Mouse (Mus musculus): ENCODE data around the gene Tbata. TPM values are rescaled to one million over a fixed set of nuclear protein-coding genes. Genes with fewer than 3 reads are reported as not detected.

The Tbata gene
- polyA plus RNA-seq (2015; fragmentation: Nextera tagmentation; extraction: Ambion mirVana) = 34.0 and 89.2 TPM in 2 replicates

DNA sequence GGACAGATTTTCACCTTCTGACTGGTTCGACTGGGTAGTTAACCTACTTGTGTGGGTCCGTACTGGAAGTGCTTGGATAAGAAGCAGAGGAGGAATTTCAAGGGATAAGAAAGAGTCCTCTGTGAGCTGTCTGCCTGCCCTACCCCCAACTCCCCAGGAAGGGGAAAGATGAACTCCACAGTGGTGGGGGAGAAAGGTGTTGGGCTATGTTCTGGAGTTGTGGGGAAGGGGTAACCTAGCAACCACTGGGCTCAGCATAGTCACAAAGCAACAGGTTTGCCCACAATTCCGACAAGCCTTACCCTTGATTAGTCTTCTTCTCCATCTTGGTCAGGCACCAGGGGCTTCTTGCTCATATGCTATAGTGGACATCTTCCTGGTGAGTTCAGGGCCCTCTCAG, at the start of gene Tbata:
Tbata (plus strand) TSS at position 301 of the 400 bp plus-strand sequence.
- no peak within 1 kb of the TSS for H3K4me3 ChIP-seq (ENCODE audit: low read length)
- H3K36me3 ChIP-seq (ENCODE audit: control insufficient read depth, insufficient read depth) = no peaks in the 10 kb centered on the region
- 48% methylated on average over 3 of the region's 3 CpGs for WGBS
- H3K27me3 ChIP-seq (ENCODE audit: control insufficient read depth, insufficient read depth, low read length) = peaks cover 15% of the 10 kb centered on the region
- H3K27ac ChIP-seq (ENCODE audit: low read length) = no peak within 1 kb of the TSS
- peaks cover 4% of the 10 kb centered on the region for H3K4me1 ChIP-seq (ENCODE audit: control insufficient read depth, insufficient read depth, low read length)
- H3K9me3 ChIP-seq (replicated peaks; ENCODE audit: control insufficient read depth, low read length) = no peaks in the 10 kb centered on the region
- no peak within 1 kb of the TSS for H3K4me2 ChIP-seq (ENCODE audit: low read depth, low read length)
- H3K9ac ChIP-seq (ENCODE audit: low read length) = no peak within 1 kb of the TSS
- no peak for ATAC-seq (replicated peaks; ENCODE audit: extremely low read depth, insufficient read depth, low FRiP score)

DNA sequence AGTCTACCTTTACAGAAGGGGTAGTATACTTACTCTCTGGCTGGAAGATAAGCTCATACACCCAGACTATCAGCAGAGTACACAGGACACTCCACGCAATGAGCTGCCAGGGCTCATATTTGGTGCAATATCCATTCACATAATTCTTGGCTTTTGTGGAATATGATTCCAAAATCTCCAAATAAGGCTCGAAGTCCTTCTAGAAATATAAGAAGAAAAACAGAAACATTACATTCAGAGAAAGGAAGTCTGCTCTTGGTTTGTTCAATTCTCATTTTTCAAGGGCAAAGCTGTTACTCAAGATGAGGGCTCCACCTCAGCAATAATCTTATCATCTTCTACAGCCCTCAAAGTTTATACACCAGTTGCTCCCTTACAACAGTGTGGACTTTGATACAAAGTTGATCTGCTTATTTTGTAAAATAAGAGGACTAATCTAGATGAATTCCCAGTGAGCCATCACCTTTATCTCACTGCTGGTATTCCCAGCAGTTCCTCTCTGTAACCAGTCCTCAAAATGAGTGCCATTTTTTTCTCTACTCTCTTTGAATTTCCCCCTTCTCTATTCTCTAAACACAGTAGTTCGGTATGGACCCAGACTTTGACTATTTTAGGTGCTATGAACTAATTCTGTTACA, 48.4 kb upstream of the Tbata start:
- Histone ChIP-seq H3K9ac (ENCODE audit: low read length) (no peak overlapping the region), H3K4me3 (ENCODE audit: low read length) (no peak overlapping the region)
- WGBS = 76% methylated on average over 3 of the region's 3 CpGs

DNA sequence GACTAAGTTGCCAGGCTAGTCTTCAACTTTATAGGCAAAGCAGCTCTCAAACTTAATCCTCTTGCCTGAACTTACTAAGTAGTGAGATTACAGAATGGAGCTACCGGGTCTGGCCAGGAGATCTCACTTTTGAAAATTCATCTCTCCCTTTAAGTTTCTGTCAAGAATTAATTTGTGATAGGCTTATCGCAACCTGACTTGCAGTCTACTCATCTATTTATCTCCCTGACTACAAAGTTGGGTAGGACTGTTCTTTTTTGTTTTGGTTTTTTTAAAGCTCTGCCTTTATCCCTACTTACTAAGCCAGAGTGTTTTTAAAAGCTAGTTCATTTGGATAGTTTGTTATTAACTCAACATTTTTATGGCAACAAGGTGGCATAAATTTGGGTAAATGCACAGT, 47.3 kb upstream of the Tbata start:
- no peak overlapping the region for H3K4me2 ChIP-seq (ENCODE audit: low read depth, low read length)
- ATAC-seq (replicated peaks; ENCODE audit: extremely low read depth, insufficient read depth, low FRiP score) = no peak
- H3K4me1 ChIP-seq (ENCODE audit: control insufficient read depth, insufficient read depth, low read length) = no peaks in the 10 kb centered on the region
- peaks cover 14% of the 10 kb centered on the region; the same call in 1 of the 2 replicates for H3K36me3 ChIP-seq (ENCODE audit: control insufficient read depth, insufficient read depth)
- H3K27ac ChIP-seq (ENCODE audit: low read length) = no peak overlapping the region
- H3K9ac ChIP-seq (ENCODE audit: low read length) = no peak overlapping the region
- 84% methylated on average over 2 of the region's 2 CpGs for WGBS
- no peak overlapping the region for H3K4me3 ChIP-seq (ENCODE audit: low read length)
- no peaks in the 10 kb centered on the region for H3K27me3 ChIP-seq (ENCODE audit: control insufficient read depth, insufficient read depth, low read length)
- no peaks in the 10 kb centered on the region; the same call in 1 of the 2 replicates for H3K9me3 ChIP-seq (replicated peaks; ENCODE audit: control insufficient read depth, low read length)

More for the DNA sequence above, 48.4 kb upstream of the Tbata start:
- Histone ChIP-seq H3K36me3 (ENCODE audit: control insufficient read depth, insufficient read depth) (peaks cover 14% of the 10 kb centered on the region; the same call in 1 of the 2 replicates), H3K9me3 (replicated peaks; ENCODE audit: control insufficient read depth, low read length) (no peaks in the 10 kb centered on the region; the same call in 1 of the 2 replicates), H3K27ac (ENCODE audit: low read length) (no peak overlapping the region), H3K4me2 (ENCODE audit: low read depth, low read length) (no peak overlapping the region), H3K27me3 (ENCODE audit: control insufficient read depth, insufficient read depth, low read length) (no peaks in the 10 kb centered on the region), H3K4me1 (ENCODE audit: control insufficient read depth, insufficient read depth, low read length) (no peaks in the 10 kb centered on the region)
- ATAC-seq (replicated peaks; ENCODE audit: extremely low read depth, insufficient read depth, low FRiP score) = no peak

DNA sequence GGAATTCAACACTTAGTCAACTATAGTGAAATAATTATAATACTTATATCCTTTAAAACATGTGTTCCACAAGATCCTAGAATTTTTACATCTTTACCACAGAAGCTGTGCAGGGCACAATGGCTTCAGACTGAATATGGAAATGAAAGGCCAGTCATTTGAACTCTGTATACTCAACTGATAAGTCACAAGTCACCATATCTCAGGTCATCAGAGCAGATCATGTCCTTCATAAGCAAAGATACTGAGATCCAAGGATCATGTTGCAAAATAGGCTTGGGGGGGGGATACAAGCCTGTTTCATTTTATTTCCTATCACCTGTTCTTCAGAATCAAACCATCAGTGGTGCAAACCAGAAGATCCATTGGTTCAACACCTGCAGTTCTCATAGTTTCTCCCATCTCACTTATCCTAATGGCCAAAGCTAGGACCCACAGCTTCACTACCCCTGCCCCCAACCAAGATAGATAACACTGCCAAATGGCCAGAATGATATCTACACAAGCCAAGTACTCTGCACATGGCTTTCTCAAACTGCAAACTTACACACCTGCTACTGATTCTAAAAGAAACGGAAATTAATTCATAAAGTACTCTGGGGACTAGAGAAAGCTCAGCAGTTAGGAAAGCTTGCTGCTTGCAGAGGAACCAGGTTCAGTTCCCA, 42.9 kb upstream of the Tbata start:
- Histone ChIP-seq H3K9me3 (replicated peaks; ENCODE audit: control insufficient read depth, low read length) (no peaks in the 10 kb centered on the region; the same call in 1 of the 2 replicates), H3K4me2 (ENCODE audit: low read depth, low read length) (no peak overlapping the region), H3K4me1 (ENCODE audit: control insufficient read depth, insufficient read depth, low read length) (no peaks in the 10 kb centered on the region), H3K36me3 (ENCODE audit: control insufficient read depth, insufficient read depth) (peaks cover 7% of the 10 kb centered on the region; the same call in 1 of the 2 replicates), H3K27ac (ENCODE audit: low read length) (no peak overlapping the region), H3K9ac (ENCODE audit: low read length) (no peak overlapping the region), H3K27me3 (ENCODE audit: control insufficient read depth, insufficient read depth, low read length) (no peaks in the 10 kb centered on the region), H3K4me3 (ENCODE audit: low read length) (no peak overlapping the region)
- ATAC-seq (replicated peaks; ENCODE audit: extremely low read depth, insufficient read depth, low FRiP score) = no peak
- WGBS = 78% methylated on average over 1 of the region's 1 CpGs

DNA sequence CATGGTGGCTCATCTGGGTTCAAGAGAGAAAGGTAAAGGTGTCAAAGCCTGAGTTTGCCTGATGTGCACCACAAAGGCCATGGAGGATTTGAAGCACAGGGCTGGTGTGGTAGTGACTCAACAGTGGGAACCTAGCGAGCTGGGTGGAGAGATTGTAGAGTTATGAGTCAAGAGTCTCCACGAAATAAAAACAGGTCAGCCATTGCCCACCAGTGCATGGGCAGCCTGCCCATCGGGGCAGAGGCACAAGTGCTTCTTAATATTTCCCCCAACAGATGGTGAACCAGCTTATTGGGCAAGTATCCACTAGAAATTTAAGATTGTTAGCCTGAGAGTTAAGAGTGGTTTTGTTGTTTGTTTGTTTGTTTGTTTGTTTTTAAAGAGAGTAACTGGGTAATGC, 40.8 kb upstream of the Tbata start:
- no peak overlapping the region for H3K4me3 ChIP-seq (ENCODE audit: low read length)
- no peak overlapping the region for H3K4me2 ChIP-seq (ENCODE audit: low read depth, low read length)
- H3K9ac ChIP-seq (ENCODE audit: low read length) = no peak overlapping the region
- 77% methylated on average over 3 of the region's 3 CpGs for WGBS
- H3K9me3 ChIP-seq (replicated peaks; ENCODE audit: control insufficient read depth, low read length) = no peaks in the 10 kb centered on the region; the same call in 1 of the 2 replicates
- H3K27ac ChIP-seq (ENCODE audit: low read length) = no peak overlapping the region
- no peak for ATAC-seq (replicated peaks; ENCODE audit: extremely low read depth, insufficient read depth, low FRiP score)
- peaks cover 7% of the 10 kb centered on the region; the same call in 1 of the 2 replicates for H3K36me3 ChIP-seq (ENCODE audit: control insufficient read depth, insufficient read depth)
- H3K4me1 ChIP-seq (ENCODE audit: control insufficient read depth, insufficient read depth, low read length) = no peaks in the 10 kb centered on the region
- H3K27me3 ChIP-seq (ENCODE audit: control insufficient read depth, insufficient read depth, low read length) = no peaks in the 10 kb centered on the region

DNA sequence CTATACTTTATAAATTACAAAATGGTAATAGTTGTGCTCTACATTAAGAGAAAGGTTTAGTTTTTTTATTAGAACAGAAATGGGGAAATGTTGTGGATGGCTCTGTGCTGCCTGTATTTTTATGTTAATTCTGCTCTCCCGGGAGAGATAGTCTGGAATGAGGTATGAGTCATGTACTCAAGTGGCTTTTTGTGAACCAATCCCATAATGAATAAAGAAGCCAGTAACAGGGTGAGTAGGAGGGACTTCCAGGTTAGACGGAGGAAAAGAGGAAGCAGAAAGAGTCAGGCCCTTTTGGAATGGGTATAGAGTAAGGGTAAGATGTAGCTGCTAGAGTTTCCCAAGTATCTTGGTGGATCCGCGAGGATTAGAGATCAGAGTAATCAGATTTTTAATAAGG, 37.7 kb upstream of the Tbata start:
- no peaks in the 10 kb centered on the region for H3K4me1 ChIP-seq (ENCODE audit: control insufficient read depth, insufficient read depth, low read length)
- H3K9ac ChIP-seq (ENCODE audit: low read length) = no peak overlapping the region
- no peaks in the 10 kb centered on the region for H3K27me3 ChIP-seq (ENCODE audit: control insufficient read depth, insufficient read depth, low read length)
- H3K4me3 ChIP-seq (ENCODE audit: low read length) = no peak overlapping the region
- 65% methylated on average over 4 of the region's 4 CpGs for WGBS
- no peak for ATAC-seq (replicated peaks; ENCODE audit: extremely low read depth, insufficient read depth, low FRiP score)
- H3K27ac ChIP-seq (ENCODE audit: low read length) = no peak overlapping the region
- no peaks in the 10 kb centered on the region for H3K36me3 ChIP-seq (ENCODE audit: control insufficient read depth, insufficient read depth)
- no peaks in the 10 kb centered on the region for H3K9me3 ChIP-seq (replicated peaks; ENCODE audit: control insufficient read depth, low read length)
- no peak overlapping the region for H3K4me2 ChIP-seq (ENCODE audit: low read depth, low read length)

DNA sequence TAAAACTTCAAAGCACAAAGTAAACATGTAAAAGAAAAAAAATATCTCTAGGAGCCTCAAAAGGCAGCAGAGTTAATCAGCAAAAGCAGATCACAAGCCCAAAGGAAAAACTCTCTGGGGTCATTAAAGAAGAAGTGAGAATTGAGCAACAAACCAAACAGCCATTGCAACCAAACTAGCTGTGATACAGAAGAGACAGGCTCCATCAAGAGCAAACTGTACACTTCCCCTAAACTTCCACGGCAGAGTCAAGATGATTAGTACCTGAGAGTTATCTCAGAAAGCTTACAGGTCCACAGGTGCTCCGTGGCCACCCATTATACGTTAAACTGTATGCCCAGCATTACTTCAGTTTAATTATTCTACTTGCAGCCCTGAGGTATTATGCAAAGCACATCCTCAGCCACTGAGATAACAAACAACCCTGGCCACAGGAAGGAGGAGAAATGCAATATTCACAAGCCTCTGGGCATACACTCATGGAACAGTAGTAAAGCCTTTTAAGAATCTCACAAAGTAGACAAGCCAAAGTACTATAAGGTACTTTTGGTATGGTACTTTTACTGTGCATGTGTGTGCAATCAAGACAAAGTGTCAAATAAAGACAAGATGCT, 36.4 kb upstream of the Tbata start:
- H3K27ac ChIP-seq (ENCODE audit: low read length) = no peak overlapping the region
- no peak overlapping the region for H3K4me3 ChIP-seq (ENCODE audit: low read length)
- WGBS = 49% methylated on average over 3 of the region's 3 CpGs
- H3K4me1 ChIP-seq (ENCODE audit: control insufficient read depth, insufficient read depth, low read length) = no peaks in the 10 kb centered on the region
- H3K9me3 ChIP-seq (replicated peaks; ENCODE audit: control insufficient read depth, low read length) = no peaks in the 10 kb centered on the region
- no peak for ATAC-seq (replicated peaks; ENCODE audit: extremely low read depth, insufficient read depth, low FRiP score)
- 0 out of 2 replicates have a peak, but pooled peaks cover 3% of the 10 kb centered on the region for H3K36me3 ChIP-seq (ENCODE audit: control insufficient read depth, insufficient read depth)
- no peaks in the 10 kb centered on the region for H3K27me3 ChIP-seq (ENCODE audit: control insufficient read depth, insufficient read depth, low read length)
- H3K4me2 ChIP-seq (ENCODE audit: low read depth, low read length) = no peak overlapping the region
- no peak overlapping the region for H3K9ac ChIP-seq (ENCODE audit: low read length)

DNA sequence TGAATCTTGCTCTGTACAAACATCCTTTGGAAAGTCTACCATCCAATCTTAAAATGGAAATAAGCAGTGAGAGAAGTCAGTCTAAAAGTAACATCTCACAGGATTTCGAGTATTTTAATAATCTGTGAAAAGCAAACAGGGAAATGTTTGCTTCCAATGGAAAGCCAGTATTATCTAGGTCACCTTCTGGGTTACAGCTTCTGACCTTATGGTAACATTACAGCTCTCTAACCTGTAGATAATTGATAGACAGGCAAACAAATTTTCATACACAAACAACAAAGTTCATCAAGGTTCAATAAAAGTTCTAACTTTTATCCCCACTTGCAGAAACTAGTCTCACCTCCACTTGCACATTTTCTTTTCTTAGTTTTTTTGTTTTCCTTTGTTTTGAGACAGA, 34.2 kb upstream of the Tbata start:
- H3K4me1 ChIP-seq (ENCODE audit: control insufficient read depth, insufficient read depth, low read length) = no peaks in the 10 kb centered on the region
- ATAC-seq (replicated peaks; ENCODE audit: extremely low read depth, insufficient read depth, low FRiP score) = no peak
- 0 out of 2 replicates have a peak, but pooled peaks cover 3% of the 10 kb centered on the region for H3K36me3 ChIP-seq (ENCODE audit: control insufficient read depth, insufficient read depth)
- H3K4me3 ChIP-seq (ENCODE audit: low read length) = no peak overlapping the region
- no peak overlapping the region for H3K9ac ChIP-seq (ENCODE audit: low read length)
- no peak overlapping the region for H3K27ac ChIP-seq (ENCODE audit: low read length)
- H3K9me3 ChIP-seq (replicated peaks; ENCODE audit: control insufficient read depth, low read length) = no peaks in the 10 kb centered on the region
- WGBS = 76% methylated on average over 1 of the region's 1 CpGs
- no peak overlapping the region for H3K4me2 ChIP-seq (ENCODE audit: low read depth, low read length)
- H3K27me3 ChIP-seq (ENCODE audit: control insufficient read depth, insufficient read depth, low read length) = no peaks in the 10 kb centered on the region

DNA sequence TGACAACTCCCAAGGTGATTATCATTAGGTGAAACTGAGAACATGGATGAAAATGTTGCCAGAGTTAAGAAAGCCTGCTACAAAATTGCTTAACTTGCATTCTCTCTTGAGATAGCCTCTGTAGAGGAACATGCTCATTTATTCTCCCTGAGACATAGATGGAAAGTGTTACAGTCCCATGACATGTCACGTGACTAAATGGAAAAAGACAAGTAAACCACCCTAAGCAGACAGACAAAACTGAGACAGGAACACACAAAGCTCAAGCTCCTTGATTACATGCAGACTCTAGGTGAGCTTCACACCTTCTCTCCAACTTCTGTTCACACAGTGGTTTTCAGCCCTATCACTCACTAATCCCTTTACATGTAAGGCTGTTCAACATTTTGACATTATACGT, 28.4 kb upstream of the Tbata start:
- no peaks in the 10 kb centered on the region for H3K9me3 ChIP-seq (replicated peaks; ENCODE audit: control insufficient read depth, low read length)
- WGBS = 86% methylated on average over 2 of the region's 2 CpGs
- no peak overlapping the region for H3K27ac ChIP-seq (ENCODE audit: low read length)
- no peak overlapping the region for H3K4me2 ChIP-seq (ENCODE audit: low read depth, low read length)
- no peak overlapping the region for H3K4me3 ChIP-seq (ENCODE audit: low read length)
- 0 out of 2 replicates have a peak, but pooled peaks cover 3% of the 10 kb centered on the region for H3K36me3 ChIP-seq (ENCODE audit: control insufficient read depth, insufficient read depth)
- no peak overlapping the region for H3K9ac ChIP-seq (ENCODE audit: low read length)
- no peak for ATAC-seq (replicated peaks; ENCODE audit: extremely low read depth, insufficient read depth, low FRiP score)
- peaks cover 8% of the 10 kb centered on the region for H3K4me1 ChIP-seq (ENCODE audit: control insufficient read depth, insufficient read depth, low read length)
- H3K27me3 ChIP-seq (ENCODE audit: control insufficient read depth, insufficient read depth, low read length) = no peaks in the 10 kb centered on the region

Data from heart, embryonic 16.5 days (tissue).